Mouse (Mus musculus) embryonic facial prominence, embryonic 12.5 days (tissue): ENCODE measurements around the gene Daam2. TPM values are rescaled to one million over a fixed set of nuclear protein-coding genes. Genes with fewer than 3 reads are reported as not detected.

Source experiments
- ATAC-seq: fragments of 200-750 bp; cut with Nextera tagmentation; 2 replicates; pipeline ENCODE4 v1.8.0; 2017; ENCODE audit not compliant: insufficient number of reproducible peaks, insufficient read depth, low FRiP score, low TSS enrichment
- H3K27ac ChIP-seq: fragments of 300-500 bp; sonication (generic); 2 replicates; pipeline ENCODE4 v1.5.1; 2016; ENCODE audit warnings: mild to moderate bottlenecking
- H3K27me3 ChIP-seq: fragments of 300-500 bp; sonication (generic); 2 replicates; pipeline ENCODE4 v1.6.1; 2016; ENCODE audit warnings: mild to moderate bottlenecking, moderate library complexity
- H3K36me3 ChIP-seq: fragments of 300-500 bp; sonication (generic); 2 replicates; pipeline ENCODE4 v1.6.1; 2016; ENCODE audit warnings: mild to moderate bottlenecking
- H3K4me1 ChIP-seq: fragments of 300-500 bp; sonication (generic); 2 replicates; pipeline ENCODE4 v1.6.1; 2016
- H3K4me2 ChIP-seq: fragments of 300-500 bp; sonication (generic); replicated peaks from 2 replicates; pipeline ENCODE4 v1.6.1; 2016; ENCODE audit warnings: mild to moderate bottlenecking, moderate library complexity
- H3K4me3 ChIP-seq: fragments of 300-500 bp; sonication (generic); 2 replicates; pipeline ENCODE4 v1.5.1; 2016; ENCODE audit warnings: mild to moderate bottlenecking
- H3K9ac ChIP-seq: fragments of 300-500 bp; sonication (generic); 2 replicates; pipeline ENCODE4 v1.6.1; 2016; ENCODE audit warnings: mild to moderate bottlenecking, moderate library complexity
- H3K9me3 ChIP-seq: fragments of 300-500 bp; sonication (generic); 2 replicates; pipeline ENCODE4 v1.6.1; 2016; ENCODE audit warnings: mild to moderate bottlenecking, moderate library complexity
- WGBS: fragments of 180-500 bp; shearing (Covaris S2); methylation state at CpG from one replicate; pipeline ENCODE4 v1.1.7; 2016; 5-methylcytosine and 5-hydroxymethylcytosine counted together
- polyA plus RNA-seq: library from polyadenylated mRNA; unstranded; fragments of >200 nt; fragmentation: Nextera tagmentation; extraction: Ambion mirVana; gene quantifications from 2 replicates; pipeline ENCODE4 v1.2.1, GENCODE M21; 2016

Gene Daam2
- polyA plus RNA-seq, result 12.4 and 12.6 TPM in 2 replicates

DNA sequence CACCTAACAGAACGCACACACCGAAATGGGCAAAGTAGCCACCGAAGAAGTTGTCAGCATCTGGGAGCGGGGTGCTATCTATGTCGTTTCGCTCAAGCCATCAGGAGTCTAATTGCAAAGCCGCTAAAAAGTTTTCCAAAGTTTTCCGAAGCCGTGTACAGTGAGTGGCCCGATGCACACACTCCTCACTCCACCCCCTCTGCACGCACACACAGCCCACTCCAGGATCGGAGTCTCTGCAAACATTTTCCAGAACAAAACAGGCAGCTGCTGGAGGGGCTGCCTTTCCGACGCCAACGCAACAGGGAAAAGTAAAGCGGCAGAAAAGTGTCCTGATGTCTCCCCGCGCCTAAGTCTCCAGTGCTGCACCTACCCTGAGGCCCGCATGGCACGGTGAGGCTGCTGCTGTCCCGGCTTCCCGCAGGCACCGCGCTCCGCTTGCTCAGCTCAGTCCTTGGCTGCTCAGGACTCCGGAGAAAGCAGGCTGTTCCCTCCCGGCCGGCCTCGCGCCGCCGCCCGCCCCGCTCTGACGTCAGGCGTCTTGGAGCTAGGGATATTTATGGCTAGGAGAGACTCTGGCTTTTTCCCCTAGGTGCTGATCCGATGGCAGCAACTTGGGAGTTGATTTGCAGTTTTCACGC, at the start of gene Daam2:
Gene Daam2 (minus strand): TSS at position 514 of the 641 bp plus-strand sequence.
- WGBS, result 1% methylated on average over 38 of the region's 38 CpGs
- ATAC-seq, result peak; percentile 88

DNA sequence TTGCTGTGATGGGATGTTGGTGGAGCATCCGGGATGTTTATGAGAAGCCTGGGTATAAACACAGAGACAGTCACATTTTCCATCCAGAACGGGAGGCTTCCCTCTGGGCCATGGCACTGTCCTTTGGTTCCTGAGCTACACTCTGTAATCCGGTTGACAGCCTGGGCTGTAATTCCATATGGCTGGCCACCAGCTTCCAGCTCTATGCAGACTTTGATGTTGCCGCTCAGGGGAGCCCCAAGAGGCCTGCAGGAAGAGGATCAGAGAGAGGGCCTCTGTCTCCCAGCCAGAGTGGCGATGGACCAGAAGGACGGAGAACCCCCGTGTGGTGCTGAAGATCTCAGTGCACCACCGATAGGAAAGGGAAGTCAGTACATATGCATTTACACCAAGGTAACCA, 46.2 kb upstream of the Daam2 start:
- Histone ChIP-seq H3K4me2 (no peak overlapping the region), H3K27me3 (no peaks in the 10 kb centered on the region), H3K4me1 (peaks cover 3% of the 10 kb centered on the region; the same call in 1 of the 2 replicates), H3K36me3 (no peaks in the 10 kb centered on the region), H3K9me3 (no peaks in the 10 kb centered on the region), H3K4me3 (no peak overlapping the region), H3K27ac (no peak overlapping the region), H3K9ac (no peak overlapping the region)
- ATAC-seq, result no peak
- 49% methylated on average over 8 of the region's 8 CpGs for WGBS

More for the DNA sequence above, at the start of gene Daam2:
- H3K27me3 ChIP-seq, result 0 out of 2 replicates have a peak, but pooled peaks cover 5% of the 10 kb centered on the region
- peak within 1 kb of the TSS; percentile 94 for H3K27ac ChIP-seq
- peaks cover 17% of the 10 kb centered on the region for H3K4me1 ChIP-seq
- peak within 1 kb of the TSS; percentile 71 for H3K9ac ChIP-seq
- H3K4me2 ChIP-seq, result peak within 1 kb of the TSS; percentile 73
- H3K4me3 ChIP-seq, result peak within 1 kb of the TSS; percentile 64
- no peaks in the 10 kb centered on the region for H3K9me3 ChIP-seq
- H3K36me3 ChIP-seq, result no peaks in the 10 kb centered on the region

DNA sequence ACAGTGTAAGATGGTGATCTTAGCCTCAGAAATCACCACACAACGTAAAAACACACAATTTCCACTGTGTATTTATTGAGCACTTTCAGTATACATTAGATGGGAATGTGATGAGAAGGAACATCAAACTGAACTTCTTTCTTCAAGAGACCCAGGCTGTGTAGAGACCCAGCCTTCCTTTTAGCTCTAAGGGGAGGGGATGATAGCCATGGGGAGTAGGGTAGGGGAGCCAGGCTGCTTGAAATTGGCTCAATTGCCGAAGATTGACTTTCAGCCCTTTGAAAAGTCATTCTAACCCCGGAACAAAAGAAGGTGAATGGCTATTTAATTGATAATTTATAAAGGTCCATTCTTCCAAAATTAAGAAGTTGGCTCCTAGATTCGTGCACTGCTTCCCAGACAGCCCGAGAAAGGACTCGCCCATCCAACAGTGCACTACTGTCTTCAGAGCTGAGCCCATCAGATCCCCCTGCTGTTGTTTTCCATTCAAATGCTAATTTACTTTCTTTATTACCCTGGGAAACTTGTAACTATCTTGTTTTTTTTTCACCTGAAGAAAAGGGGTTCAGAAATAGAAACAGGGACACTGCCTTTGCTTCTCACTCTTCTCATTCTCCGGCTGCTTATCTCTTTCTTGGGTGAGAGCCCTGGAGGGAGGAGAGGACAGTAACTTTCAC, 43.3 kb upstream of the Daam2 start:
- Histone ChIP-seq H3K27me3 (no peaks in the 10 kb centered on the region), H3K4me3 (no peak overlapping the region), H3K4me1 (no peaks in the 10 kb centered on the region; the same call in 1 of the 2 replicates), H3K9me3 (no peaks in the 10 kb centered on the region), H3K4me2 (no peak overlapping the region), H3K36me3 (no peaks in the 10 kb centered on the region), H3K27ac (no peak overlapping the region), H3K9ac (no peak overlapping the region)
- no peak for ATAC-seq
- WGBS, result 45% methylated on average over 7 of the region's 7 CpGs

DNA sequence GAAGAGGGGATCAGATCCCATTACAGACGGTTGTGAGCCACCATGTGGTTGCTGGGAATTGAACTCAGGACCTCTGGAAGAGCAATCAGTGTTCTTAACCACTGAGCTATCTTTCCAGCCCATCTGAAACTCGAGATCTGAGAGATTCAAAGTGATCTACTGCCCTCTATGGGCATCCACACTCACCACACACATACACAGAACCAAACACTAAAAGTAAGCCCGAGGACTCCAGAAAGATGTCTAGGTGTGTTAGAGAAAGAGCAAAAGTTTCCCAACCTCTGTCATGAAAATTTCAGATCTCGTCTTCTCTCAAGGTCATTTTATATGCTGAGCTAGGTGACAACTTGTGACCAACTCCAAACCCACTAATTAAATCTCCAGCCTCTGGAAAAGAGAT, 41.3 kb upstream of the Daam2 start:
- H3K9ac ChIP-seq, result no peak overlapping the region

DNA sequence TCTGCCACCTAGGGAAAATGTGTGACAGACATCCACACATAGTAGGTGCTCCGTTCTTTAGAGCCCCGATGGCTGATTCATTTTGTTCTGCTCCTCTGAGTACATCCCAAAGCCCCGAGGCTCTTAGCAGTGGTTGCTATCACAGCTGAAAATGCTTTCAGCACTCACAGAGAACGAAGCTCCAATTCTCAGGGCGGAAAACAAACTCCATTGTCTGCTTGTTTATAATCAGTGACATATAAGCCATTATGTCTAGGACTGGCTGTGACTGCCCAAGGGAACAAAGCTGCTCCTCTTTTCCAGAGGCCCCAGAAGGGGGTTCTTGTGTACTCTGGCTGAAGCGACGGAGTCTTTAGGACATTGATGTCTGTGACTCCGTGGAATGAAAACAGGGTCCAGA, 25.9 kb upstream of the Daam2 start:
- H3K4me1 ChIP-seq, result peaks cover 7% of the 10 kb centered on the region; the same call in 1 of the 2 replicates
- H3K9ac ChIP-seq, result no peak overlapping the region
- no peaks in the 10 kb centered on the region for H3K36me3 ChIP-seq
- H3K9me3 ChIP-seq, result no peaks in the 10 kb centered on the region
- no peak overlapping the region for H3K4me3 ChIP-seq
- H3K27ac ChIP-seq, result no peak overlapping the region
- H3K4me2 ChIP-seq, result no peak overlapping the region
- ATAC-seq, result no peak
- no peaks in the 10 kb centered on the region for H3K27me3 ChIP-seq
- WGBS, result 30% methylated on average over 8 of the region's 8 CpGs

More for the DNA sequence above, 41.3 kb upstream of the Daam2 start:
- H3K4me1 ChIP-seq, result no peaks in the 10 kb centered on the region; the same call in 1 of the 2 replicates
- no peaks in the 10 kb centered on the region for H3K36me3 ChIP-seq
- no peak for ATAC-seq
- peaks cover 3% of the 10 kb centered on the region; the same call in 1 of the 2 replicates for H3K9me3 ChIP-seq
- no peaks in the 10 kb centered on the region for H3K27me3 ChIP-seq
- no peak overlapping the region for H3K4me3 ChIP-seq
- 75% methylated on average over 4 of the region's 4 CpGs for WGBS
- no peak overlapping the region for H3K4me2 ChIP-seq
- no peak overlapping the region for H3K27ac ChIP-seq

DNA sequence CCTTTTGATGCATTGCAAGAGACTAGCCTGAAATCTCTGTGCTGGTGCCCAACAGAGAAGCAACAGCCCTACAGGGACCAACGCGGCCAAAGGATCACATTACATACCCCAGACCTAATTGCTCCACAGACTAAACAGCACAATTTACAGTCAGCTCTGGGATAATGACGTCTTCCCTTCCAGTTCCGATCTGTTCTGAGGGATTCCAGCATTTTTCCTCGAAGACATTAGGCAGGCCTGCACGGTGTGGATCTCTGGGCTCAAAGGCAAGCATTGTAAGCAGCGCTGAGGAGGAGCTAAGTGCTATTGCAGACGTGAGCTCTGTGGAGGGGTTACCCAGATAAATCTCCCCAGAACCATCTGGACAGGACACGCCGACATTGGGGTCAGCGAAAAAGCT, 18.3 kb upstream of the Daam2 start:
- Histone ChIP-seq H3K9ac (no peak overlapping the region), H3K4me3 (no peak overlapping the region)

DNA sequence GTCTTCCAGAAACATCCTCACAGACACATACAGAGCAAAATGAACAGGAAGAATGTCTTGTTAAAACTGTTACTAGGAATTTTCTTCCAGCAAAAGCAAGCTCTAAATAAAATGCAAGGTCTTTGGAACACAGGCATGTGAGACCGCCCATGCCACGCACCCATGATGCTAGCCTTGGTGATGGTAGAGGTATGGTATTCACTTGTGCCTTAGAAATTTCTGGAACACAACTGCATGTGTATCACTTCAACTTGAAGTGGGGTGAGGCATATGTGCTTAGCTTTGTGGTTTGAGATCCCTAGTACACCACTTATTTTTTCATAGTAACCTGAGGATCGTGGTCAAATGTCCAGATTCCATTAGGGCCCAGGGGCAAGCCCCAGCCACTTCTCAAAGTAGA, 13.2 kb upstream of the Daam2 start:
- H3K9ac ChIP-seq, result no peak overlapping the region
- H3K4me3 ChIP-seq, result no peak overlapping the region
- H3K4me1 ChIP-seq, result peaks cover 3% of the 10 kb centered on the region; the same call in 1 of the 2 replicates
- 94% methylated on average over 3 of the region's 3 CpGs for WGBS
- ATAC-seq, result no peak
- no peaks in the 10 kb centered on the region for H3K9me3 ChIP-seq
- no peaks in the 10 kb centered on the region for H3K36me3 ChIP-seq
- H3K27ac ChIP-seq, result no peak overlapping the region
- H3K27me3 ChIP-seq, result no peaks in the 10 kb centered on the region
- no peak overlapping the region for H3K4me2 ChIP-seq

More for the DNA sequence above, 18.3 kb upstream of the Daam2 start:
- no peaks in the 10 kb centered on the region for H3K36me3 ChIP-seq
- H3K9me3 ChIP-seq, result no peaks in the 10 kb centered on the region
- no peak overlapping the region for H3K4me2 ChIP-seq
- H3K27me3 ChIP-seq, result no peaks in the 10 kb centered on the region
- 35% methylated on average over 11 of the region's 11 CpGs for WGBS
- H3K27ac ChIP-seq, result no peak overlapping the region
- peak; percentile 74; the same call in 1 of the 2 replicates for ATAC-seq
- H3K4me1 ChIP-seq, result peaks cover 6% of the 10 kb centered on the region; the same call in 1 of the 2 replicates

DNA sequence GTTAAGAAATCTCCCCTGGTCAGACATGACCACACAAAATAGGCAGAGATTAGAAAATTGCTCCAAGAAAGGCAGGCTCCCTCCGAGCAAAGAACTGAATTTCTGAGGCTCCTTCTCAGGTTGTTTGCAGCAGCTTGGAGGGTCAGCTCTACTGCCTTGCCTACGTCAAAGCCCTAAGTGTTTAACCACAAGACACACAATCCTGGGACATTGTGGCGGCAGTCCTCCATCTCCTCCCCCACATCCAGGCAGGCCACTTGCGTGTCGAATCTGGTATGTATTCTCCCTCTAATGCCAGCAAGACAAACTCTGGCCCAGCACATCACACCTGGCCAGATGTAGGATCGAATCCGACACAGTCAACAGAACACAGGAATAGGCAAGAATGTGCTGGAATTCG, 4.6 kb upstream of the Daam2 start:
- Histone ChIP-seq H3K27me3 (0 out of 2 replicates have a peak, but pooled peaks cover 5% of the 10 kb centered on the region), H3K4me2 (no peak overlapping the region), H3K4me1 (no peaks in the 10 kb centered on the region), H3K9me3 (no peaks in the 10 kb centered on the region), H3K36me3 (no peaks in the 10 kb centered on the region), H3K9ac (no peak overlapping the region), H3K27ac (no peak overlapping the region), H3K4me3 (no peak overlapping the region)
- ATAC-seq, result no peak
- WGBS, result 54% methylated on average over 8 of the region's 8 CpGs

DNA sequence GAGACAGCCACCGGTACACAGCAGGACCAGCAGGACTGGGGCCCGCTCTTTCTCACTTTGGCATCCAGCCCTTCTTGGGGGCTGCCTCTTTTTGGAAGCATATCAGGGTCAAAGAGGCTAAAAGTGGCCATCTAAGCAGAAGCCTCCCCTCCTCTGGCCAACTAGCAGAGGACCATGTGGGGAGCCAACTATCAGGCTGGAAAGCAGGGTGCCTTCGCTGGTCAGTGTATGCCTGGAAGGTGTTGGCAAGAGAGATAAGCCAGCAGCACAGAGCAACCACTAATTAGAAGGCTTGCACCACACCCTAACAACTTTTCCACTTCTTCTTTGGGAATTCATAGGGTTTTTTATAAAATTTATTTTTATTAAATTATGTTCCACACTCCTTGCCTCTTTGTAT, 346 bp upstream of the Daam2 start:
- H3K4me3 ChIP-seq, result peak overlapping the region; percentile 64
- H3K36me3 ChIP-seq, result no peaks in the 10 kb centered on the region
- WGBS, result 29% methylated on average over 3 of the region's 3 CpGs
- H3K9me3 ChIP-seq, result no peaks in the 10 kb centered on the region
- H3K27me3 ChIP-seq, result 0 out of 2 replicates have a peak, but pooled peaks cover 5% of the 10 kb centered on the region
- ATAC-seq, result no peak
- peak overlapping the region; percentile 71 for H3K9ac ChIP-seq
- peak overlapping the region; percentile 73 for H3K4me2 ChIP-seq
- H3K27ac ChIP-seq, result peak overlapping the region; percentile 94
- H3K4me1 ChIP-seq, result peaks cover 17% of the 10 kb centered on the region

DNA sequence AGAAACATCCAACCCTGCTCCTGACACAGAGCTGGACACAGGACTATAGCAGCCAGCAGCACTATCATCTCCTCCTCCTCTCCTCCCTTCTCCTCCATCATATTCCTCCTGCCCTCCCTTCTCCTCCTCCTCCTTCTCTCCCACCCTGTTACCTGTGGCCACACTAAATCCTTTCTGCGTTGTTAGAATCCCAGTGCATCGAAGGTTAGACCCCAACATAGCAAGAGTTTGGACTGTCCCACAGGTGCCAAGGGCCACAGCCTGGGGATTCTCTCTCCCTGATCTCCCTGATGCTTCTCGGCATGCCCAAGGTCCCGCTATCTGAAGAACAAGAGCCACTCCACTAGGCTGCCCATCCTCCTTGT, 745 bp downstream of the Daam2 start:
- peaks cover 17% of the 10 kb centered on the region for H3K4me1 ChIP-seq
- peak overlapping the region; percentile 71 for H3K9ac ChIP-seq
- peak overlapping the region; percentile 64 for H3K4me3 ChIP-seq
- 9% methylated on average over 4 of the region's 4 CpGs for WGBS
- H3K27ac ChIP-seq, result peak overlapping the region; percentile 94
- H3K27me3 ChIP-seq, result 0 out of 2 replicates have a peak, but pooled peaks cover 5% of the 10 kb centered on the region
- ATAC-seq, result 0 out of 2 replicates have a peak, but pooled peaks have one; percentile 11
- peak overlapping the region; percentile 73 for H3K4me2 ChIP-seq
- H3K9me3 ChIP-seq, result no peaks in the 10 kb centered on the region
- H3K36me3 ChIP-seq, result no peaks in the 10 kb centered on the region

DNA sequence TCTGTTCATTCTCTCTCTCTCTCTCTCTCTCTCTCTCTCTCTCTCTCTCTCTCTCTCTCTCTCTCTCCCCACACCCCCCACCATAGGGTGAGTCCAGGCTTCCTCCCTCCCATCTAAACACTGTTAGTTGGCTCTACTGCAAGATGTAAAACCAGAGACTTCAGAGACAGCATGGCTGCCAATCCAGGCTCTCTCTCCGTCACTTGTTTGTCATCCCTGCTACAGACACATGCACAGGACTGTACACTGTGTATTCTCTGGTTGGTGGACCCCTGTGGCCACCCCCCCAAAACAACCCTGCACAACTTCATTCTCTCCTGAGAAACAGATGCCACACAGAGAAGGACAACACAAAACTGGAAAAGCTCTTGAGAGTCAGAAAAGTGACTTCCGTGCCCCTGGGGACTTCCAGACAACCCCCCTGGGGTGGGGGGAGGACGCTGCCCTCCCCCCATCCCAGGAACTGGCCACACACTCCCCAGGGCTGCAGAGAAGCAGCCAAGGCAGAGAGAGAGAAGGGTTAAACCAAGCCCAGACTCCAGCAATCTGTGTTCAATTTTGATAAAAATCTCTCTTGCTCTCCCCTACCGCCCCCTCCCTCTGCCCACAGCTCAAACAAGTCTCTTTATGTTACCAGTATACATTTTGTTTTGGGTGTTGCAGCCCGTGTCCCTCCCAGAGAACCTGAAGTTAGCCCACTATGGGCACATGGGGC, 1.3 kb downstream of the Daam2 start:
- H3K27ac ChIP-seq, result peak overlapping the region; percentile 94
- 19% methylated on average over 5 of the region's 5 CpGs for WGBS
- H3K27me3 ChIP-seq, result 0 out of 2 replicates have a peak, but pooled peaks cover 5% of the 10 kb centered on the region

More for the DNA sequence above, 1.3 kb downstream of the Daam2 start:
- Histone ChIP-seq H3K4me2 (peak overlapping the region; percentile 73), H3K4me3 (peak overlapping the region; percentile 64), H3K9me3 (no peaks in the 10 kb centered on the region), H3K9ac (peak overlapping the region; percentile 71), H3K36me3 (no peaks in the 10 kb centered on the region), H3K4me1 (peaks cover 17% of the 10 kb centered on the region)
- peak; percentile 53 for ATAC-seq
